Mouse (Mus musculus) frontal cortex, postnatal 25 days (tissue): ENCODE data around the gene Eif4g2.
A peak's percentile ranks its signal among the peaks of the same experiment; 100 is the strongest.

Experiments
- DNase-seq, 2 experiments: peaks; one replicate each; pipeline ENCODE4 v3.0.0; 2022; ENCODE audit warnings: low spot score in 2 of 2

Eif4g2 gene

DNA sequence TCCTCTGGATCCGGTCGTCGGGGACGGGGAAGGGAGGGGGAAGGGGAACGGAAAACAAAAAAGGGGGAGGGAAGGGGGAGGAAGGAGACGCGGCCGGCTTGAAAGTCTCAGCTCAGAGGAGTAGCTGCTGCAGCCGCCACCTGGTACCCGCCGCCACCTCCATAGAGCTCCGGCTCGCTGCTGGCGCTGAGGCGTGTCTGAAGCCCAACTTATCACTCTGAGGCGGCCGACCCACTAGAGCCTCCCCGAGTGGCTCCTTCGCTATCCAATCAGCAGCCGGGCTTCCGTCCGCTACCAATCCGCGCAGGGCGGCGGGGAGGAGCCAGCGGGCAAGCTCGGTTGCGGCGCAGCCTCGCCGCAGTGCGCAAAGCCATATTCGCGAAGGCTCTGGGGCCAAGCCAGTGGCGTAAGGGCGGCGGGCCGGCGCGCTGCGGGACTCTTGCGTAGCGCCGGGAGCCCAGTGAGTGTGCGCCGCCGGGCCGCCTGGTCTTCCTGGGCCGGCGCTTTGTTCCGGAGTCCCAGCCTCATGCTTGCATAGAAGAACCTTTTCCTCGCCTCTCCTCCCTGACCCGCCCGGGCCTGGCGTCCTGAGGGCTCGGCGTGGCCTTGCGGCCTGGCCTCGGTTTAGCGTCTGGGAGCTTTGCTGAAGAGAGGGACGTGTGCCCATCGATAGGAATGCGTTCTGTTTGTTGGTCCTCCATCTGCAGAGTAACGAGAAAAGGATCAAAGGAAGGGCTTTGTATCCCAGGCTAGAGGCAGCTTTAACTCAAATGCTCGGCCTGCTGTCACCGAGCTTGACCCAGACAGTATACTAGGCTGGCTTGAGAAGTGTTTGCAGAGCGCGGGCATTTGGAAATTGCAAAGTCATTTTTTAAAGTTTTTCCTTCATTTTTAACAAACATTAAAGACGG is at the start of gene Eif4g2:
Gene Eif4g2, minus strand, starts transcription at position 209 of the 911 bp plus-strand sequence.
- peak; percentile 98 for DNase-seq

- no peak for DNase-seq
Measured at GRCm38 (mm10) chr7:111132596-111132995, 49.8 kb upstream of the Eif4g2 start.

DNA sequence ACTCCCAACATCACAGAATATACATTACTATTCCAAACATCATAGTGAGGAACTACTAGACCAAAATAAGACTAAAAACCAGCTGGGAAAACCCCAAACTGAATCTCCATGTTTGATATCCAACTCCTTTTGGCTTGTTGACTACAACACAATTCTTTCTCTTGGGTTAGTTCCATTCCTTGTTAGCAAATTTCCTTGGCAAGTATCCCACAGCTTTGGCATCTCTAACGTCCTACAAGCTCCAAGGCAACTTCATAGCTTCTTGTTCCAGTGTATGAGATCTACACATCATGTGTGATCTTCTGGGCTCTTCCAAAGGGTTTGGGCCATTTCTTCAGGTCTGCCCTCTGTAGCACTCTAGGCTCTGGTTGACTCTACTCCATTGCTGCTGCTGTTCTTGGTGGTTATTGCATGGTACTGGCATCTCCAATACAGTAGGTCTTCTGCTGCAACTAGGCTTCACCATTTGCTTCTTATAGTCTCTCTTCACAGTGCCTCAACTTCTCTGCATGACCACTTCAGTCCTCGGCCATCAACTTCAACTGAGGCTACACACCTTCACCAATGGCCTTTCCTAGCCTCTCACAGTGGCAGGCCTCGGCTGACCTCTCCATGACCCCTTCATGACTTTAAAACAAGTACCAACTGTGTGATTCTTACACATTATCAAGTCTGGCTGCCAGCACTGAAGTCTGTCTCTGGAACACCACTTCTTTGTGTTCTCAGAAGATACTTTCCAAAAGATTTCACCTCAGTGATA is 44.0 kb upstream of the Eif4g2 start:
- no peak for DNase-seq

GRCm38 (mm10) chr7:111123761-111124546 is 41.1 kb upstream of the Eif4g2 start:
- no peak for DNase-seq

DNA sequence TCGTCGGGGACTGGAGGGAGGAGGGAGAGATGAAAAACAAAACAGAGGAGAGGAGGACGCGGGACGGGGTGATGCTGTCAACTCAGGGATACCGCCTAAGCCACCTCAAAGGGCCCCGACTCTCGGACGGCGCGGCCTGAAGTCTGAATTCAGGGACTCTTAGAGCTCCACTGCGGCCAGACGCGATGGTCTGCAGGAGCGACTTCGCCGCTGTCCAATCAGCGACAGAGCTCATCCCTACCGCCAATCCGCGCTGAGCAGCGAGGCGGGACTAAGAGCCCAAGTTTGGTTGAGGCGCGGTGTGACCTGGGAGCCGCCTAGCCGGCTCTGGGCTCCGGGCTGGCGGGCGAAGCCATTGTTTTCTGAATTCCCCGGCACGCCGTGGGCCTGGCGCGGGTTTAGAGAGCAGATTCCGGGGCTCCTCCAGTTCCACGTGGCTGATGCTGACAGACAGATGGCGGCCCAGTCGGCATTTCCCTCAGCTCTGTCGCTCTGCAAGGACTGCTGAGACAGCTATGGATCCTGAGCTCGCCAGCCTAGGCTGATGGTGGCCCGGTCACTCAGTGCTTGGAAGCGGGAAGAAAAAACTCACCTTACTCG is 39.8 kb upstream of the Eif4g2 start:
- DNase-seq: peak; percentile 96 to 97

- DNase-seq: peak in 1 of 2 experiments; percentile 73
Measured at GRCm38 (mm10) chr7:111122084-111122530, 39.3 kb upstream of the Eif4g2 start.

DNA sequence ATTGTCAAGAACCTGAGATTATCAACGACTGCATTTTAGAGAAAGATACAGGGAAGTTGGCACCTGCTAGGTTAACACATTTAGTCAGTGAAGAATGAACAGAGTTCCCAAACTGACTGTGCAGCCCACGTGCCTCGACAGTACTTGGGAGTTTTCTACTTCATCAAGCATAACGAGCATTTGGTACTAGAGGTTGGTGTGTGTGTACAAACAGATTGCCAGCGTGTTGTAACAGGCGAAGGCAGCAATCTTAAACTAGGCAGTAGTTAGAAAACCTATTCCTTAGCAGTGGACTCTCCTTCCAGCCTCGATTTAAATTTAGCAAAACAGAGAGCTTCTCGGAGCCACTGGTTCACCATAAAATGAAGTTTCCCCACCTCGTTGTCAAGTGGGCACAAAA is 38.7 kb upstream of the Eif4g2 start:
- peak in 1 of 2 experiments; percentile 6 for DNase-seq

DNA sequence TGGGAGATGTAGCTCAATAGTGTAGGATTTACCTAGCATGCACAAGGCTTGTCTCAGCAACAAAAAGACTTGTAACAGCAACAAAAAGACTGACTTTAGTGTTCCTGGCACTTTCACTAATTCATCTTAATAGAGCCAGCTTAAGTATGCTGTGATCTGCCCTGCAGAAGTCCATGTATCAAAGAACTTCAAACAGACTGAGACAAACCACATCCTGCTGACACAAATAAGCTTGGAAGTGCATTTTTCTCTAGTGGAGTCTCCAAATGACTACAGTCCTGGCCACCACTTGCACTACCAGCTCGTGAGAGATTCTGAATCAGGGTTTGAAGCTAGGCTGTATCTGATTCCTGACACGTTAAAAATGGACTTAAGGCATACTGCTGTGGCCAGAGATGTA is 26.7 kb upstream of the Eif4g2 start:
- no peak for DNase-seq

DNA sequence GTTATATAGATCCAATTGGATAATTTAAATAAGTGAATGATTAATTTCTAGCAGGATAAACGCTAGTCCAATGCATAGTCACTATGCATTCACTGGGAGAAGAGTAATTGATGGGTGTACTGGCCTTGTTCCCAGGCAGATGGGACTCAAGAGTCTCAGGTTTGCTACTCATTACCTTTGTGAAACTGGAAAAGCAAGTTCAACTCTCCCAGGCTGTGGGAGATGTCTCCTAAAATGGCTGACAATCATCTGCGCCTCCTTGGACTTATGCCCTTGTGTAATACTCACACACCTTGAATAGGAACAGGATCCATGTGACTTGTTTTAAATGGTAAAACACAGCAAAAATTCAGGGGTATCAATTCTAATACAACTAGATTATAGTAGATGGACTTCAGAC is 26.3 kb upstream of the Eif4g2 start:
- no peak for DNase-seq

- no peak for DNase-seq
Measured at GRCm38 (mm10) chr7:111098196-111098595, 15.4 kb upstream of the Eif4g2 start.

DNA sequence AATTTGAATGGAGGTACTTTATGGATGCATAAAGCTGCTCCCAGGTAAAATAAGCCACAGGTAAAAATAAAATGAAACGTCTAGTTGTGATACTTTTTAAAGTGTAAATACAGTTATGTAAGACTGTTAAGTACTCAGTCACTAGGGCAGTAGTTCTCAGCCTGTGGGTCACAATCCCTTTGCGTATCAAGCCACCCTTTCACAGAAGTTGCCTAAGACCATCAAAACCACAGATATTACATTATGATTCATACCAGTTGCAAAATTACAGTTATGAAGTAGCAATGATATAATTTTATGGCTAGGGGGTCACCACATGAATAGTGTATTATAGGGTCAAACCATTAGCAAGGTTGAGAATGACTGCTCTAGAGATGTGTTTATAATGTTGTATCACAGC is 12.3 kb upstream of the Eif4g2 start:
- DNase-seq: no peak

GRCm38 (mm10) chr7:111085153-111085552 is 2.3 kb upstream of the Eif4g2 start:
- DNase-seq: no peak

- no peak for DNase-seq
Measured at GRCm38 (mm10) chr7:111084443-111084842, 1.6 kb upstream of the Eif4g2 start.

GRCm38 (mm10) chr7:111083733-111084120 is 897 bp upstream of the Eif4g2 start:
- DNase-seq: no peak

- DNase-seq: peak; percentile 73 to 76
Measured at GRCm38 (mm10) chr7:111082043-111082821, 598 bp downstream of the Eif4g2 start.

DNA sequence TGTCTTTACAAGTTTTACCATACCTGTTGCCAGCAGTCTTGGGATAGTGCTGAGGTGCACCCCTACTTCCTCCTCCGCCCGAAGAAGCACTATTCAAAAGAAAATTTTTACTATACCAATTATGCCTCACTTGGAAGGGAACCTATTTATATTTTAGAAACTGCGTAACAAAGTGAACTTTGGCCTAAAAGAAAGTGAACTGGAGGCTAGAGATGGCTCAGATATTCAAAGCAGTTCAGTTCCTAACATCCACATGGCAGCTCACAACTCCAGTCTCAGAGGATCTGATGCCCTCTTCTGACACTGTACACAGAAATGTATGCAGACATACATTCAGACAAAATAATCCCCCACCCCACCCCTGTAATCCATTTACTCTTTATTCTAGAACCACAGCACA is 2.0 kb downstream of the Eif4g2 start:
- DNase-seq: no peak

- DNase-seq: no peak
Measured at GRCm38 (mm10) chr7:111080026-111080425, 2.8 kb downstream of the Eif4g2 start.

- DNase-seq: no peak
Measured at GRCm38 (mm10) chr7:111078271-111078670, 4.6 kb downstream of the Eif4g2 start.

GRCm38 (mm10) chr7:111075288-111075687 is 7.5 kb downstream of the Eif4g2 start:
- DNase-seq: no peak

DNA sequence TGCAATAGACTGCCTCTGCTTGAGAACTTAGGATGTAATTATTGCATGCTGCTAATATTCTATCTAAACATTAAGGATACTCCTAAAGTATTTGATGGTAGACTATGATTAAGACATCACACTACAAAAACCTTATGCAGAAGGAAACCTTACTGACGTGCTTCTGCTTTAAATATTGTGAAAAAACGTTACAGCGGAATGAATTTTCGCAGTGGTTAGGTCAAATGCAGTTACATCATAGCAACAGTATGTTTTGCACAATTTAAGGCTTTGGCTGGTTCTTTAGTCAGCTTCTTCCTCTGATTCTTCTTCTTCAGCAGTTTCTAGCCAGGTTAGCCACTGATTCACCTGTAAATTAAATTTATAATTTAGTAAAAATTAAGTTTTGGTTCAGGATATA is 10.4 kb downstream of the Eif4g2 start:
- no peak for DNase-seq

DNA sequence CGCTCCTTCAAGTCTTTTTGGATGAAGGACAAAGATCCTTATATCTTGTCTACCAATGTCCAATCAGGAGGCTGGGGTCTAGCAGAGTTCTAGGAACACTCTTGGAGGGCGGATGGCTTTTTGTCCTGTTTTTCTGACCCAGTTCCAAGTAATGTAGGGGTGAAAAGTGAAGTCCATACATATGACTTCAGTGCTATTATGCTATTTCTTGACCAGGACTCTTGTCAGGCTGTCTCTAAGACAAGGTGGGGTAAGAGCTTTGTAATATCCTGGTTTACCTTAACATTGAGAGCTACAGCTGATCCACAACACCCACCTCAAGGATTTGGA is 12.7 kb downstream of the Eif4g2 start:
- no peak for DNase-seq
